Mouse (Mus musculus) C2C12 (cell line): ENCODE measurements at regions not wholly inside any gene's neighbourhood (a gene's known extent, or its start where the extent isn't known, plus 50 kb on each side); places are given as distances from the start of the nearest gene placed in this dataset.

Source experiments
- H3K27me3 ChIP-seq: one replicate; pipeline ENCODE4 v1.6.1; 2011; ENCODE audit not compliant: control insufficient read depth, insufficient read depth, insufficient read length
- H3K36me3 ChIP-seq: one replicate; pipeline ENCODE4 v1.6.1; 2011; ENCODE audit not compliant: control insufficient read depth, insufficient read depth
- H3K4me3 ChIP-seq: one replicate; pipeline ENCODE4 v1.5.1; 2011; ENCODE audit warnings: mild to moderate bottlenecking, control low read depth; ENCODE audit not compliant: poor library complexity, insufficient read depth, severe bottlenecking
- H3K79me2 ChIP-seq: one replicate; pipeline ENCODE4 v1.6.1; 2011; ENCODE audit not compliant: control insufficient read depth, insufficient read depth
- H3K79me3 ChIP-seq: one replicate; pipeline ENCODE4 v1.6.1; 2011; ENCODE audit warnings: low read depth, control low read depth
- H3ac ChIP-seq: one replicate; pipeline ENCODE3; 2011; ENCODE audit warnings: low read depth; ENCODE audit not compliant: control insufficient read depth, insufficient read length
- CEBPB ChIP-seq: IDR thresholded peaks from one replicate; pipeline ENCODE4 v1.6.1; 2011; ENCODE audit warnings: low read depth, mild to moderate bottlenecking, control low read depth, moderate library complexity
- CTCF ChIP-seq: IDR thresholded peaks from one replicate; pipeline ENCODE4 v1.5.1; 2011; ENCODE audit not compliant: control insufficient read depth, insufficient read depth, insufficient read length
- FOSL1 ChIP-seq: IDR thresholded peaks from one replicate; pipeline ENCODE4 v1.8.0; 2011; ENCODE audit warnings: mild to moderate bottlenecking, low read length; ENCODE audit not compliant: poor library complexity, insufficient read depth, severe bottlenecking
- MAX ChIP-seq: IDR thresholded peaks from one replicate; pipeline ENCODE4 v1.6.1; 2011; ENCODE audit warnings: mild to moderate bottlenecking, control low read depth
- MYOD1 ChIP-seq: IDR thresholded peaks from one replicate; pipeline ENCODE4 v1.6.1; 2011; ENCODE audit warnings: low read depth; ENCODE audit not compliant: control insufficient read depth, insufficient read length
- MYOG ChIP-seq: IDR thresholded peaks from one replicate; pipeline ENCODE4 v1.6.1; 2011; ENCODE audit not compliant: control insufficient read depth, insufficient read length; ENCODE audit errors: extremely low read depth
- USF1 ChIP-seq: IDR thresholded peaks from one replicate; pipeline ENCODE4 v1.6.1; 2011; ENCODE audit warnings: low read depth, mild to moderate bottlenecking, control low read depth, moderate library complexity

DNA sequence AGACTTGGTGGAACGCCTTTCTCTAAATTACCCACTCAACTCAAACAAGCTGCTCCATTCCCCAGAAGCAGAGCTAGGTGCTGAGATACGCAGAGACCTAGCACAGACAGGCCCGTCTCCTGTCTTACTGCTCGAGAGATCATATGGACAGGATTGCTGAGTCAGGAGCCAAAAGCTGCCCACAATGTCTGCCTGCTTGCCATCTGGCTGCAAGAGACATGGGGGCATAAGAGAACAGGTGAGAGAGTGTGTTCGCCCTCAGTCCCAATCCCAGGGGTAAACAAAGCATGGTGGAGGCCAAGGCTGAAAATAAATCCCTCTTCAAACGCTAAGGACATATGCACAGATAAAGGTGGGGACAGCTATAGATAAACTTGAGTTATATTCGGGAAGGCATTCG, 234.0 kb upstream of the Ppargc1a start:
- Histone ChIP-seq H3K36me3 (no peaks in the 10 kb centered on the region), H3K4me3 (no peak overlapping the region), H3K79me3 (no peaks in the 10 kb centered on the region), H3ac (no peak overlapping the region), H3K79me2 (no peaks in the 10 kb centered on the region), H3K27me3 (no peaks in the 10 kb centered on the region)
- TF ChIP-seq MAX: no peak
- no peak for TF ChIP-seq CEBPB
- TF ChIP-seq CTCF: no peak
- no peak for TF ChIP-seq FOSL1
- TF ChIP-seq USF1: no peak
- TF ChIP-seq MYOG: no peak
- TF ChIP-seq MYOD1: no peak

DNA sequence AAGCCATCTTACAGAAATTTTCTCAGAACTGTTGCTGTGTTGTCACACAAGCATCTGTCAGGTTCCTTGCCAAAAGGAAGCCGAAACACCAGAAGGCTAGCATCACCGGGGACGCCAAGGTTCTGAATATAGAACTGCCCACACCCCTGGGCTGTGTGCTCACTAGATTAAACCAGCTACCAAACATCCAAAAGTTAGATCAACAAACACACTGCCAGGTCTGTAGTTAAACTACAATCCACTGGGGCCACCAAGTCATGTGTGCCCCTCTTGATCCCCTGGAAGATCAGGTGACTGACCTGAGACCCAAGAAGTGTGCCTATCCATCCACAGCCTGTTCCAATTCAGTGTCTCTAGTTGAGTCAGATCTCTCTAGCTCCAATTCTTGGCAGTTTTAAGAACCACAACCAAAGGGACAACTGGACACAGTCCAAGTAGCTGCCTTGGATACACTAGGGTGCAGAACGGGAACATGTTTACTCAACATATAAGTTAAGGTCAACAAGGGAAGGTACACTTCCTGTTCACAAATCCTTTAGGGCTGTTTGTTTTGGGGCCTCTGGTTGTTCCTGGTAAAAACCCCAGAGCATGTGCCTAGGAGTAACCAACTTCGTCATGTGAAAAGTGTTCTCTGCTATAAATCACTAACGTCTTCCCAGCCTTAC, 232.0 kb upstream of the Ppargc1a start:
- TF ChIP-seq MYOG (no peak), MYOD1 (no peak), USF1 (no peak), FOSL1 (no peak), CEBPB (no peak), MAX (no peak), CTCF (no peak)
- Histone ChIP-seq H3K79me2 (no peaks in the 10 kb centered on the region), H3K79me3 (no peaks in the 10 kb centered on the region)

DNA sequence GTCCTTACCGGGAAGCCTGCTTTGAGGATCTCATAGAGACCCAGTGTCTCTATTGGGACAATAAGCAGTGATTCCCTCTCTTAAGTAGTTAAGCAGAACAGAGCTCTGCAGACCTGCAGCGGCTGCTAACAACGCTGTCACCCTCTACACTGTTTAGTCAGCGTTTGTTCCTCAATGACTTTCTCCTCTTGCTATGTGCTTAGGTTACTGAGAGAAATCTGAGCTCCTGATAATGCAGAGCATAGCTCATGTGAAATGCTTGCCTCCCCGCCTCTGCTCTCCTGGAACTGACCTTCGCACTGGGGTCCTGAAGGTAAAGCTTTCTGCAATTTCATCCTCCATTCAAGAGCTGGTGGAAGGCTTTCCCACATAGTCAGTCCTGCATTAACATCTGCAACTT, 226.6 kb upstream of the Ppargc1a start:
- no peaks in the 10 kb centered on the region for H3K79me3 ChIP-seq
- H3ac ChIP-seq: no peak overlapping the region
- no peak overlapping the region for H3K4me3 ChIP-seq
- H3K79me2 ChIP-seq: no peaks in the 10 kb centered on the region
- no peaks in the 10 kb centered on the region for H3K27me3 ChIP-seq
- no peaks in the 10 kb centered on the region for H3K36me3 ChIP-seq
- TF ChIP-seq FOSL1 (no peak), MYOG (no peak), MYOD1 (no peak), CEBPB (no peak), CTCF (no peak), USF1 (no peak), MAX (no peak)

More for the DNA sequence above, 232.0 kb upstream of the Ppargc1a start:
- Histone ChIP-seq H3K4me3 (no peak overlapping the region), H3K27me3 (no peaks in the 10 kb centered on the region), H3ac (no peak overlapping the region), H3K36me3 (no peaks in the 10 kb centered on the region)

DNA sequence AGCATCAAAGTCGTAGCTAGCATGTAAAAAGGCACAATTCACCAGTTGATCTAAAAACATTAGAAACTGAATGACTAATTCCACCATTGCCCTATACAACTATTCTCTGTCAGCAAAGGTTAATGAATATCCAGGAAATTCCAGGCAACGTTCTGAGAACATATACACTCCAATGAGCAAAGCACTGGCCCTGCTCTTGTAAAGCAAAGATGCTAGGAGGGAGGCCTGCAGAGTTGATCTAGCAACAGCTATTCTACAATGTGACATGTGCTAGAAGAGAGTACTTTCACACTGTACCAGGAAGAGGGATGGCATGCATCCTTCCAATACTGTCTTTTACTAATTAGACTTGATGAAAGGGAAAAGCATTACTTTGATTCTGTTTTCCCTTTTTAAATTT, 225.4 kb upstream of the Ppargc1a start:
- TF ChIP-seq CEBPB (no peak), FOSL1 (no peak), MYOD1 (no peak), USF1 (no peak), CTCF (no peak), MAX (no peak), MYOG (no peak)
- Histone ChIP-seq H3K79me3 (no peaks in the 10 kb centered on the region), H3ac (no peak overlapping the region), H3K79me2 (no peaks in the 10 kb centered on the region), H3K4me3 (no peak overlapping the region), H3K27me3 (no peaks in the 10 kb centered on the region), H3K36me3 (no peaks in the 10 kb centered on the region)

DNA sequence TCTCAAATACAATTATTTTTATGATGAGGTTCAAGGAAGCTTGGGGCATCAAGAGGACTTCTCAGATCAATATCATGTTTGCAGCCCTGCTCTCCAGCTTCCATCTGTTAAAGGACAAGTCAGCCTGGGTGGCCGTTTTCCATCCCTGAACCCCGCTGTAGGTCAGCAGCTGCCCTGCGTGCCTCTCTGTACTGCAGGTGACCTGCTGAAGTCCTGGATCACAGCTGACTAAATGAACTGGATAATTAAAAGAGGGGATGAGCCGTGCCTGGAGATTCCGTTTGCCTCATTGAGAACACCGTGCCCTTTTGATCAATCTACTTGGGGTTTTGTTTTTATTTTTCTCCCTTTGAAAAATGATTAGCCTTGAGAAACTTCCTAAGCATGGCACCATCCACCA, 221.2 kb upstream of the Ppargc1a start:
- Histone ChIP-seq H3K36me3 (no peaks in the 10 kb centered on the region), H3K79me3 (no peaks in the 10 kb centered on the region), H3K27me3 (no peaks in the 10 kb centered on the region), H3K4me3 (no peak overlapping the region), H3ac (no peak overlapping the region), H3K79me2 (no peaks in the 10 kb centered on the region)
- no peak for TF ChIP-seq MAX

DNA sequence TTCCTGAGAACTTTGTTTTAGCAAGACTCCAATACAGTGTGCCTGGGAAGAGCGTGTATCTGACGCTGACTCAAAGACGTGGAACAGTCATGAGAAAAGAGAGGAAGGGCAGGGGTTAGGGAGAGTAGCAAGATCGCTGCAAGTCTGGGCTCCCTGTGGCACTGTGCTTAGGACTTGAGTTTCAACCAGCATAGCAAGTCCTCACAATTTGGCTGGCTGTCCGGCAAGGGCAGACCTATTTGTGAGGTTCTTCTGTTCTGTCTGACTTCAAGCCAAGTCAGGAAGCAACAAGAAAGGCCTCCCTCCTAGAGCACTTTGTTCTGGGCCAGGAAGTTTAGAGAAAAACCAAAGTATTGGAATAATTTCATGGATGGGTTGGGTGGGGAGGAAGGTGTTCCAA, 216.0 kb upstream of the Ppargc1a start:
- H3K36me3 ChIP-seq: no peaks in the 10 kb centered on the region
- no peaks in the 10 kb centered on the region for H3K79me2 ChIP-seq
- TF ChIP-seq MYOG (no peak), MAX (no peak), MYOD1 (no peak), FOSL1 (no peak)
- no peaks in the 10 kb centered on the region for H3K79me3 ChIP-seq
- H3K27me3 ChIP-seq: no peaks in the 10 kb centered on the region
- no peak overlapping the region for H3K4me3 ChIP-seq
- H3ac ChIP-seq: no peak overlapping the region
